Mouse (Mus musculus) midbrain, embryonic 14.5 days (tissue): Measurements from ENCODE around the gene Mfsd9. TPM values are rescaled to one million over a fixed set of nuclear protein-coding genes. Genes with fewer than 3 reads are reported as not detected.
"Not testable (repeated sequence)": the region's sequence is repeated elsewhere in the genome, so short reads cannot be mapped to it uniquely, and the experiment has no call there.

Source experiments
- ATAC-seq: fragments of 200-750 bp; cut with Nextera tagmentation; 2 replicates; pipeline ENCODE4 v1.8.0; 2017; ENCODE audit warnings: moderate number of reproducible peaks, moderate library complexity; ENCODE audit not compliant: low FRiP score, low TSS enrichment
- DNase-seq: peaks from one replicate; pipeline ENCODE4 v3.0.0-alpha.2; 2015
- H3K27ac ChIP-seq: fragments of 300-500 bp; sonication (generic); replicated peaks from 2 replicates; pipeline ENCODE4 v1.5.1; 2014; ENCODE audit warnings: mild to moderate bottlenecking, low read depth, low read length, moderate library complexity
- H3K27me3 ChIP-seq: fragments of 300-500 bp; sonication (generic); 2 replicates; pipeline ENCODE4 v1.6.1; 2014; ENCODE audit warnings: low read length, control low read depth, mixed read lengths; ENCODE audit not compliant: control insufficient read depth, insufficient read depth
- H3K36me3 ChIP-seq: fragments of 300-500 bp; sonication (generic); 2 replicates; pipeline ENCODE4 v1.6.1; 2014; ENCODE audit warnings: low read length, control low read depth; ENCODE audit not compliant: control insufficient read depth, insufficient read depth
- H3K4me1 ChIP-seq: fragments of 300-500 bp; sonication (generic); 2 replicates; pipeline ENCODE4 v1.6.1; 2014; ENCODE audit warnings: mild to moderate bottlenecking, antibody characterized with exemption, low read length, control low read depth; ENCODE audit not compliant: control insufficient read depth, insufficient read depth
- H3K4me2 ChIP-seq: fragments of 300-500 bp; sonication (generic); 2 replicates; pipeline ENCODE4 v1.6.1; 2014; ENCODE audit warnings: mild to moderate bottlenecking, low read length, moderate library complexity
- H3K4me3 ChIP-seq: fragments of 300-500 bp; sonication (generic); replicated peaks from 2 replicates; pipeline ENCODE4 v1.5.1; 2014; ENCODE audit warnings: low read depth, low read length
- H3K9ac ChIP-seq: fragments of 300-500 bp; sonication (generic); replicated peaks from 2 replicates; pipeline ENCODE4 v1.6.1; 2014; ENCODE audit warnings: mild to moderate bottlenecking, low read length, moderate library complexity
- H3K9me3 ChIP-seq: fragments of 300-500 bp; sonication (generic); 2 replicates; pipeline ENCODE4 v1.6.1; 2016; ENCODE audit warnings: low read length, control low read depth, mixed read lengths; ENCODE audit not compliant: control insufficient read depth
- WGBS: fragments of 180-500 bp; shearing (Covaris S2); extraction: QIAGEN DNeasy Blood & Tissue Kit; methylation state at CpG from one replicate; pipeline ENCODE4 v1.1.7; 2014; 5-methylcytosine and 5-hydroxymethylcytosine counted together
- polyA plus RNA-seq: library from polyadenylated mRNA; unstranded; fragments of >200 nt; fragmentation: Nextera tagmentation; extraction: Ambion mirVana; gene quantifications from 2 replicates; pipeline ENCODE4 v1.2.1, GENCODE M21; 2014

The Mfsd9 gene
- polyA plus RNA-seq, 1 experiment from 2014 or later: 8.0 TPM

GRCm38 (mm10) chr1:40746089-40746488 lies 44.4 kb downstream of the Mfsd9 start:
- Histone ChIP-seq H3K4me2 (no peak overlapping the region), H3K9ac (no peak overlapping the region), H3K27ac (no peak overlapping the region), H3K36me3 (no peaks in the 10 kb centered on the region), H3K27me3 (no peaks in the 10 kb centered on the region), H3K9me3 (no peaks in the 10 kb centered on the region), H3K4me1 (no peaks in the 10 kb centered on the region), H3K4me3 (no peak overlapping the region)
- WGBS: 86% methylated on average over 5 of the region's 5 CpGs
- DNase-seq: no peak
- no peak for ATAC-seq

DNA sequence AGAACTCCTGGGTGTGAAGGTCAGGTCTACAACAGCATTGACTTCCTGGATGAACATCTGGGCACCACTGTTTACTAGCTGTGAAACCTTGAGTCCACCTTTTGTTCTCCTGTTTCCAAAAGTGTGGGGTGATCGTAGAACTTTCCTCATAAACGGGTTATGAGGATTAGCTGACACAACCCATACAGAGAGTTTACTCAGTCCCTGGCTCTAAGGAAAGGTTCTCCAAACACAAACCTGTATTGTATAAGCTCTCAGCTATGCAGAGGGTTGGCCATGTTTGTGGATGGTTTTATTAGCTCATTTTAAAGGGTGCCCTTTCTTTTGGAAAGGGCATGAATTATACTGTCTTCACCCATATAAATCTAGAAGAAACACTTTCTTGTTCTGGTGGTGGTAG lies 49.7 kb downstream of the Mfsd9 start:
- Histone ChIP-seq H3K9me3 (no peaks in the 10 kb centered on the region), H3K4me2 (no peak overlapping the region), H3K4me3 (no peak overlapping the region), H3K4me1 (no peaks in the 10 kb centered on the region), H3K36me3 (no peaks in the 10 kb centered on the region), H3K27me3 (no peaks in the 10 kb centered on the region), H3K9ac (no peak overlapping the region), H3K27ac (no peak overlapping the region)
- DNase-seq (no peak), ATAC-seq (no peak)
- WGBS: 93% methylated on average over 2 of the region's 2 CpGs

GRCm38 (mm10) chr1:40738246-40738645 lies 52.2 kb downstream of the Mfsd9 start:
- not testable (repeated sequence) for H3K4me1 ChIP-seq, ATAC-seq, H3K36me3 ChIP-seq, H3K4me3 ChIP-seq, H3K9me3 ChIP-seq, H3K4me2 ChIP-seq, H3K9ac ChIP-seq, H3K27ac ChIP-seq, H3K27me3 ChIP-seq, DNase-seq
- WGBS: 97% methylated on average over 9 of the region's 9 CpGs

DNA sequence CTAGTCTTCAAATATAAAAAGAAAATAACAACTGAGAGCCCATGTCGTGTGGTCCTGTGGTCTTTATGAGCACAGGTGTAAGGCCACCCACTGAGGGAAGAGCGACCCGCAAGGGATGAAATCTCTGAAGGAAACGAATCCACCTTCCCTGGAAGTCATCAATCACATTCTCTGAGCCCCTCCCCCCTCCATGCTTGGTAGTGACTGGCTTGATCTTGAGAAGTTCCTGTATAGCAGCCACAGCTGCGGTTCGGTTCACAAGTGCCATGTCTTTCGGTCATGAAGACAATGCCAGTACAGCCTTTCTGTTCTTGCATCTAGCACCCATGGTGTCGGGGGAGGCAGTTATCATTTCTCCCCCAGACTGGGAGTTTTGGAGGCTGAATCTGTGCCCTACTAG lies 52.8 kb downstream of the Mfsd9 start:
- Histone ChIP-seq H3K27ac (no peak overlapping the region), H3K4me1 (no peaks in the 10 kb centered on the region), H3K4me2 (no peak overlapping the region), H3K9me3 (no peaks in the 10 kb centered on the region), H3K9ac (no peak overlapping the region), H3K27me3 (no peaks in the 10 kb centered on the region), H3K4me3 (no peak overlapping the region), H3K36me3 (no peaks in the 10 kb centered on the region)
- ATAC-seq (no peak), DNase-seq (no peak)
- 89% methylated on average over 8 of the region's 8 CpGs for WGBS

- H3K36me3 ChIP-seq: no peaks in the 10 kb centered on the region
- no peaks in the 10 kb centered on the region for H3K4me1 ChIP-seq
- H3K27ac ChIP-seq: no peak overlapping the region
- ATAC-seq: no peak
- H3K27me3 ChIP-seq: no peaks in the 10 kb centered on the region
- WGBS: 100% methylated on average over 1 of the region's 1 CpGs
- no peaks in the 10 kb centered on the region for H3K9me3 ChIP-seq
- no peak overlapping the region for H3K9ac ChIP-seq
- no peak overlapping the region for H3K4me3 ChIP-seq
- DNase-seq: no peak
- no peak overlapping the region for H3K4me2 ChIP-seq
These were observed 61.9 kb downstream of the Mfsd9 start for GRCm38 (mm10) chr1:40728636-40729035.

- H3K4me1 ChIP-seq: no peaks in the 10 kb centered on the region
- H3K27me3 ChIP-seq: no peaks in the 10 kb centered on the region
- no peak overlapping the region for H3K27ac ChIP-seq
- ATAC-seq: no peak
- no peak overlapping the region for H3K9ac ChIP-seq
- no peak for DNase-seq
- H3K4me3 ChIP-seq: no peak overlapping the region
- H3K36me3 ChIP-seq: no peaks in the 10 kb centered on the region
- H3K4me2 ChIP-seq: no peak overlapping the region
- 90% methylated on average over 7 of the region's 7 CpGs for WGBS
- no peaks in the 10 kb centered on the region for H3K9me3 ChIP-seq
These were observed 63.1 kb downstream of the Mfsd9 start for GRCm38 (mm10) chr1:40727404-40727803.

DNA sequence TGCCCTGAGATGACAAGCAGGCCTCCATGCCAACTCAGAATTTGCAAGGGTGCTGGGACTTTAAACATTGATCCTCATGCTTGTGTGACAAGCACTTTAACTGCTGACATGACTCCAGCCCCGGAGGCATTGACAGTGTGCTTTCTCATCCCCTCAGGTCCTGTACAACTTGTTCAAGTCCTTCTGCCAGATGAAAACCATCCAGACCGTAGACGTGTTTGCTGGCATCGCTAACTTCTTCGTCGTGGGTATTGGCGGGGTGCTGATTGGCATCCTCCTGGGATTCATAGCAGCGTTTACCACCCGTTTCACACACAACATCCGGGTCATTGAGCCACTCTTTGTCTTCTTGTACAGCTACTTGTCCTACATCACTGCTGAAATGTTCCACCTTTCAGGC lies 64.4 kb downstream of the Mfsd9 start:
- Histone ChIP-seq H3K36me3 (no peaks in the 10 kb centered on the region), H3K9ac (no peak overlapping the region), H3K4me2 (no peak overlapping the region), H3K27ac (no peak overlapping the region), H3K27me3 (no peaks in the 10 kb centered on the region), H3K9me3 (no peaks in the 10 kb centered on the region), H3K4me1 (no peaks in the 10 kb centered on the region), H3K4me3 (no peak overlapping the region)
- no peak for DNase-seq
- ATAC-seq: no peak
- 87% methylated on average over 10 of the region's 10 CpGs for WGBS

Other genes with a start within 250 kb of the Mfsd9 start
- gene Slc9a4, start 210.6 kb downstream of the Mfsd9 start, polyA plus RNA-seq: not detected in 2 replicates
- gene Slc9a2, start 110.1 kb downstream of the Mfsd9 start, polyA plus RNA-seq: 0.05 TPM in 1 of 2 replicates, not detected in the other
- 0.08 TPM in 1 of 2 replicates, not detected in the other for gene Tmem182, start 14.9 kb upstream of the Mfsd9 start, polyA plus RNA-seq